Mouse (Mus musculus) neutrophil, adult 59 days (primary cell): ENCODE data around the gene Cacnb3. TPM values are rescaled to one million over a fixed set of nuclear protein-coding genes. Genes with fewer than 3 reads are reported as not detected.

Source experiments
- total RNA-seq, 2 experiments: library from RNA; stranded (reverse); gene quantifications; 1 replicate in 1 of 2; 2 replicates in 1 of 2; pipeline ENCODE4 v1.2.4; 2023

Gene Cacnb3
- under 1 TPM in 1 of 2 experiments, not detected in 1; 0.29 TPM for total RNA-seq

GRCm38 (mm10) chr15:98630540-98630939 is at the start of gene Cacnb3:
Gene Cacnb3 (plus strand): TSS chr15:98630840.

GRCm38 (mm10) chr15:98609331-98610130 is 21.1 kb upstream of the Cacnb3 start, which contains the start of gene Adcy6:
Gene Adcy6 (minus strand): TSS chr15:98610076.

GRCm38 (mm10) chr15:98662567-98663545 is 32.2 kb downstream of the Cacnb3 start, which contains the start of gene Ddx23:
Gene Ddx23 (minus strand): TSS chr15:98662894.

GRCm38 (mm10) chr15:98676940-98677728 is 46.5 kb downstream of the Cacnb3 start, which contains the start of gene Rnd1:
Gene Rnd1 (minus strand): TSS chr15:98677461.

Other genes with a start within 250 kb of the Cacnb3 start
- gene Olfr283, start 249.9 kb upstream of the Cacnb3 start, total RNA-seq: not detected
- gene Olfr282, start 199.6 kb upstream of the Cacnb3 start, total RNA-seq: not detected
- gene Olfr281, start 178.3 kb upstream of the Cacnb3 start, total RNA-seq: not detected
- not detected for gene OR5BS1P, start 160.9 kb upstream of the Cacnb3 start, total RNA-seq
- gene Lalba, start 148.1 kb upstream of the Cacnb3 start, total RNA-seq: not detected
- not detected for gene Olfr279, start 138.4 kb upstream of the Cacnb3 start, total RNA-seq
- 10 to 100 TPM; 23.4 to 27.4 TPM for gene Kansl2, start 96.6 kb upstream of the Cacnb3 start, total RNA-seq
- 10 to 100 TPM; 74.8 to 80.2 TPM for gene Ccnt1, start 59.9 kb upstream of the Cacnb3 start, total RNA-seq
- not detected for gene 4930415O20Rik, start 59.8 kb upstream of the Cacnb3 start, total RNA-seq
- 1 to 10 TPM; 2.9 to 4.5 TPM for gene Adcy6, start 20.8 kb upstream of the Cacnb3 start, total RNA-seq
- gene Ddx23, start 32.1 kb downstream of the Cacnb3 start, total RNA-seq: 10 to 100 TPM; 60.6 to 65.7 TPM
- 10 to 100 TPM; 10.4 to 15.7 TPM for gene Rnd1, start 46.6 kb downstream of the Cacnb3 start, total RNA-seq
- not detected for gene Ccdc65, start 77.4 kb downstream of the Cacnb3 start, total RNA-seq
- 1 to 10 TPM; 2.9 to 5.6 TPM for gene Fkbp11, start 97.4 kb downstream of the Cacnb3 start, total RNA-seq
- gene Arf3, start 132.4 kb downstream of the Cacnb3 start, total RNA-seq: 10 to 100 TPM; 74.4 to 80.4 TPM
- under 1 TPM in 1 of 2 experiments, not detected in 1; 0.31 TPM for gene Wnt10b, start 147.3 kb downstream of the Cacnb3 start, total RNA-seq
- gene Wnt1, start 159.0 kb downstream of the Cacnb3 start, total RNA-seq: not detected
- not detected for gene Ddn, start 178.7 kb downstream of the Cacnb3 start, total RNA-seq
- 100 to 1,000 TPM; 114 to 118 TPM for gene Prkag1, start 200.7 kb downstream of the Cacnb3 start, total RNA-seq
- 100 to 1,000 TPM; 126 to 127 TPM for gene Kmt2d, start 240.4 kb downstream of the Cacnb3 start, total RNA-seq